Mouse (Mus musculus): ENCODE measurements around the gene Hecw2.

Gene Hecw2

DNA sequence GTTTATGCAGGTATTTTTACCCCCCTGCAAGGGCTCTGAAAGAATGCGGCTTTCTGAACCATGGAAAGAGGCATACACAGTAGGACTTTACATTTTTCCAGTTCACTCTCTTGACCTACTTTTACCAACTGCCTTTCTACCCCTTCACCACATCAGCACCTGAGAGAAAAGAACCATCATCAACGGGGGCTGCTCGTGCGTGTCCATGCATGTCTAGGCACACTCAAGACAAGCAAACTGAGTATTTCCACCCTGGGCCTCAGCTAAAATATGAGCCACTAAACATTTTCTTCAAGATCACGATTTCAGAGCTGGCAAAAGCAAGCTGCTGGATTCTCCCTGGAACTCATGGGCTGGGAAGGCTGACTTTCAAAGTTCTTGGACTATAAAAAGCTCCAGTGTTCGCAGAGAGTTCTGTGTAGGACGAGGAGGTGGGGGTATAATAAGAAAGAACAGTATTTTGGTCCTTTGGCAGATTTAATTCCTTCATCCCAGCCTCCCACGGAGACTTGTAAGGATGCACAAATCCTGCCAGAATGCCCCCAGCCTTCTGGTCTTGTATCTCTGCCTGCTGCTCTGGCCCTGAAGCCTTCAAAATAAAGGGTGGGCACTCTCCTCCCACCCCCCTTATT lies 76.5 kb downstream of the Hecw2 start:
- no peak for DNase-seq (ENCODE audit: low spot score)

DNA sequence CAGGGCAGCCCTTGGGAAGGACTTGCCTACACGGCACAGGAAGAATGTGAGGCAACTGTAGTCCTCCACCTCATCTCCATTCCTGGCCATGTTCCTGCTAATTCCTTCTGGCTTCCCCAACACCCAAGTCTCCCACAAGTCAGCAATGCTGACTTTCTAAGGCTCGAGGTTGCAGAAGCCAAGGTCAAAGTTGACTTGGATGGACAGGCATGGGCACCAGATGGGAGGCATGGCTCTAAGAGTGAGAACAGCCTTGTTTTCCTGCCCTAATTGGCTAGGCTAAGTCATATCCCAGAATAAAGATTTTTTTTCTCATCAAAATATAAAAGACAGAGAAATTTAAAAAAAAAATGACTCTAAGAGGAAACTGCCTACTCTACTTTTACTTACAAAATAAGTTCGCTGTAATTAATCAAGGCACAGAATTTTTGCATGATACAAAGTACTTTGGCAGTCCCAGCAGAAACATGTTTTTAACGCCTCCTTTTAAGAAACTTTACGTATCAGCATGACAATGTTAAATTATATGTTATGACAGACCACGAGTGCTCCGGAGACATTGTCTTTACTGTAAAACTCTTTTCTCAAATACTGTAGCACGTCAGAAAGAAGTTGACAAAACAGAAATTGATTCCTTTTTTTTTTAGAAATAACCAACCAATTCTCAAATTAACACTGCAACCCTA lies 83.9 kb downstream of the Hecw2 start:
- DNase-seq (ENCODE audit: low spot score): no peak

DNA sequence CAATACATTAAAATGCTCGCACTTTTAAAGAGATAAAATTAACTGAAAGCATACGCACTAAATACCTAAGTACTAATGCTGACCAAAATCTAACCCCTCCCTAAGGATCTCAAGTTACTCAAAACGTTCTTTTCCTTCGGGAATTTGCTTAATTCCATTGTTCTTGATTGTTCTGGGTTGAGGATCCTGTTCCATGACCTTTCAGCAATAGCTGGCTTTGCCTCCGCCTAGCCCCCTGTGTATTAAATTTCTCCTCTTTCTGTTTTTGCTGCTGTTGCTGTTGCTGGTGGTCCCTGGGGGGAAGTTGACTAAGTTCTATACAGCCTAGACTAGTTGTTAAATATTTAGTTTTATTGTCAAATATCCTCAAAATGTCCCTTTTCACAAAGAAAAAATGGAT lies 85.7 kb downstream of the Hecw2 start:
- no peak for DNase-seq (ENCODE audit: low spot score)

DNA sequence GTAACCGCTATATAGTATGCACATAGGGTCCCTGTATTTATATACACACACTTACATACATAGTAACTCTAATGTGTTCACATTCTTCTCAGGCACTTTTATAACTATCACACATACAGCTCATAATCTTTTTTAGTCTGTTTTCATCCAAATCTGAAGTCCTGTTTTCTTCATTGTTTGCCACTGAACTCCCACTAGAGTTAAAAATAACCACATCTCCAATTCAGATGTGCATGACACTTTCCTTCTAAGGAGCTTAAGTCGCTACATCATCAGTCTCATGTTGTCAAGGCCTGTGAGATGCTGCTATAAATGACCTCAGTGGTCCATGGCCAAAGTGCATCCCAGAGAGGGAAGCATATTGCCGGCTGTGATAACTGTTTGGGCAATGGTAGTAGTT lies 88.2 kb downstream of the Hecw2 start:
- no peak for DNase-seq (ENCODE audit: low spot score)

DNA sequence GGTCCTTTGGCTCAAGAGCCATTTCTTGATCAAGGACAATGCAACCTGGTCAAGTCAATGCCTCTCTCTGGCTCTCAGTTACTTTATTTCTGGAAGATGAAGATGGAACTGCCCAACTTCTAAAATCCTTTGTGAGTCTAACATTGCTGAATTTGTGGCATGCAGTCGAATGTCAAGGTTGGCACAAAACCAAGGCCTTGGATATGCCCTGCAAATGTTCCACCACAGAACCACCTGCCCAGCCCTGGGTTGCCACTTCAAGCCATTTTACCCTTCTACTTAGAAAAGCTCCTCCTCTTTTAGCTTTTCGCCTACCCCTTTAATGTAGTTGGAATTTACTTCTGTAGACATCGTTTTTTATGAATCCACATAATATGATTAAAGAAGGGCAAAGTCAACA lies 115.3 kb downstream of the Hecw2 start:
- no peak for DNase-seq (ENCODE audit: low spot score)

DNA sequence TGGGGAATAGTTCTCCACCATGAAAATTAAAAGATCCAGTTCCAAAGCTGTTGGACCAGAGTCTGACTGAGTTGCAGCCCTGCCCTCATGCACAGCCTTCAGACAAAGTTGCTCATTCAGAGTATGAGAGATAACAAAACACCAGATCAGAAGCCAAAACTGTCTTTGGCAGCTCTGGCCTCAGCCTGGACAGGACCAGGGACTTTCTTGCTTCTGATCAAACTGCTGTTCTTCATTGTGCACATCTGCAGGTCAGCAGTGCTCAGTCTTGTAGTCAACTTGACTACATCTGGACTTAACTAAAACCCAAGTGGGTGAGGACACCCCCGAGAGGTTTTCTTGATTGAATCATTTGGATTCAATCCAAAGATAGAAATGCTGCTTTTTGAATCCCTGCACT lies 120.5 kb downstream of the Hecw2 start:
- DNase-seq (ENCODE audit: low spot score): peak; percentile 9

DNA sequence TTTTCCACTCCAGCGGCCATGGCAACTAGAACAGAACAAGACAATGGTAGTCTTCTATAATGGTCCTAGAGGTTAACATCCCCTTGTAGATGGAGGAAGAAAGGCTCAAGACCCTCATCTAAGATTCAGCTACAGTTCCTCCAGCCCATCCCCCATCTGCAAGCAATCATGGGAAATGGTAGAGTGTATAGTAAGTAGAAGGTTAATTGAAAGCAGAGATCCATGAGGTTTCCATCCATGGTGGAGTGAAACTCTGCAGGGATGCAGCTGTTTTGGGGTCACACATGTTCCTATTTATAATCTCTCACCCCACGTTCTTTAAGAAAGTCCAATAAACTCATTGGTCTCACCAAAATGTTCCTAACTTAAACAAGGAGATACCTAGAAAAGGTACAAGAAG lies 124.8 kb downstream of the Hecw2 start:
- DNase-seq (ENCODE audit: low spot score): no peak

DNA sequence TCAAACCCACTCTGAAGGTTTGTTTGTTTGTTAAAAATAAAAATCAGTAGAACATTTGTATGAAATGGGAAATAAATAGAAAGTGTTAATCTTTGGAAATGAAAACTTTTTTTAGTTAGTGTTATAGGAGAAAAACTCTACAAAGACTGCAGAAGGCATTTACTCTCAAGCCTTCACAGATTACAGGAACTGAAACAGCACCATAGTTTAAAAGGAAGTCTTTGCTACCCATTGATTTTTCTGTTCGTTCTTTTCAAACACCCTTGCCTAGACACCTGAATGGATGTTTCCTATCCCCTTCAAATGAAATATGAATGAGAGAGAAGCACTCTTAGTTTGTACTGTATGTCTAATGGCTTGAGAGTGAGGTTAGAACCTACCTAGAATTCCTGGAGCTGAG lies 126.7 kb downstream of the Hecw2 start:
- no peak for DNase-seq (ENCODE audit: low spot score)

DNA sequence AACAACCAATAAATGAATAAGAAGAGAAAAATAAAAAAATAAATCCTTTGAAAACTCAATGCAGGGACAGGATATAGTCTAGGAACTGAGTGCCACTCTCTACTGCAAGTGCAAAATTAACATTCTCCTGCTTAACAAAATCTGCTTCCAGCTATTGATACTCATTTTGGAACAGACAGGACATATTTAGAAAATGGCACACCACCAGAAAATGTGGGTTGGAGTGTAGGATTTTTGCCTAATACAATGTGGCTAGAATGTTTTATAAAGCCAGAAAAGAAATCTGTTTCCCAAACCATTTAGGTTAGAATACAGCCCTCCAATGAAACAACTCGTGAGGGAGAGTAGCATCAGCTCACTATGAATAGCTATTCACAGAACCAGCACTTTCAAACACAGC lies 129.5 kb downstream of the Hecw2 start:
- no peak for DNase-seq (ENCODE audit: low spot score)

DNA sequence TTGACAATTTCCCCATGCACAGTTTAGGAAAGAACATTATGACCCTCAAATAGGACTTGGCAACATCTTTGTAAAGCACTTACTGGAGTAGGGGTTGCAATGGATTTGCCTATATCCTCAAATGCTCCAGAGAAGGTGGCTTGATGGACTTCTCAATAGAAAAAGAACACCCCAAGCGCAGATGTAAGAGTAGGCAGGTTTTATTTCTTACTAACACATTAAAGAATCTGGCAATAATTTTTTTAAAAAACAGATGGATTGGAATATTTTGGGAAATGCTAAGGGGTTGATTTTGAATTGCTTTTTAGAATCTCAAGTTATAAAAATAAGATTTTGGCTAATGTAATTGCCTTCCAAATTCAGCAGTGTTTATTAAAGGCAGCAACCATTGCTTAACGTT lies 133.9 kb downstream of the Hecw2 start:
- DNase-seq (ENCODE audit: low spot score): no peak

DNA sequence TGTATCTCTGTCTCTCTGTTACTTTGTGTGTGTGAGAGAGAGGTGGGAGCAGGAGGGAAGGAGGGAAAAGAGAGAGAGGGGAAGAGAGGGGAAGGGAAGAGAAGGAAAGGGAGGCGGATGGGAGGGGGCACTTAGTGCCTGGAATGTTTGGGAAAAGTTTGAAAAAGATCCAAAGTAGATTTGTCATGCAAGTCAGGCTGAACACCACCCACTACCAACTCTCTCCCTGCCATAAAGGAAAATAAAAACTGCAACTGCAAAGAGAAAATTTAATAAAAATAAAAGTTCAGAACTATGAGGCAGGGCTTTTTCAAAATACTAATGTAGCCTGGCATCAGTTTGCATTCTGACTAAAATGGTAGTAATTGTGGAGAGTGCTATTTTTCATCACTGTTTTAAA lies 135.2 kb downstream of the Hecw2 start:
- no peak for DNase-seq (ENCODE audit: low spot score)

DNA sequence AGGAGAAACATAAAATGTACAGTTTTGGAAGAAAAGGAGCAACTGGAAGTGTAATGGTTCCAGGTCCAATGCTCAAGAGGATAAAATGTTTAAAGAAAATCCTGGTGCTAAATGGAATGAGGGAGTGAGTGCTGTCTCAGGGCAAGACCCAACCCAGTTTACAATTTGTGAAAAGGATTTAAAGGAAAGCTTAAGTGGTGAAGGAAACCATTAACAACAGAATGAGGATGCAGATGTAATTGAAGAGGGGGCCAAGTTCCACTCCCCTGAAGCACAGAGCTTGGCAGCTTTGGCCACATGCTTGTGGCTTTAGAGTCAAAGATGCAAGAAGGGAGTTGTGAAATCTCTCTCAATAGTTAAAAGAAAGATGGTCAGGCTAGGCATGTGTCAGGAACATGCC lies 142.2 kb downstream of the Hecw2 start:
- no peak for DNase-seq (ENCODE audit: low spot score)

DNA sequence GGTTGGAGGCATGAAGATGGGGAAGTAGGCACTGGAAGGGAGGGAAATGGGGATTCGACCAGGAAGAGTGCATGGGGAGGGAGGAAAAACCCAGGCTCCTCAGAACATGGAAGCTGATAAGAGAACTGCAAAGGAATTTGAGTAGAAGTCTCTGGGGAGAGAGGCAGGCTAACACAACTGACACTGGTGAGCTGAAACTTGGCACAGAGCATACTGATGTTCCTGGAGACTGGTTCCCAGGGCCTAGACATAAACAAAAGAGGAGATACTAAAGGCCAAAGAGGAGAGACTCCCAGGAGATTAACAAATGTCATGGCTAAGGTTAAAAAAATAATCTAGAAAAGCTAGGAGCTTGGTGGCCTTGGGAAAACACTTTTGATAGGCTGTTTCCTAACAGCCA lies 148.0 kb downstream of the Hecw2 start:
- DNase-seq (ENCODE audit: low spot score): peak; percentile 13

DNA sequence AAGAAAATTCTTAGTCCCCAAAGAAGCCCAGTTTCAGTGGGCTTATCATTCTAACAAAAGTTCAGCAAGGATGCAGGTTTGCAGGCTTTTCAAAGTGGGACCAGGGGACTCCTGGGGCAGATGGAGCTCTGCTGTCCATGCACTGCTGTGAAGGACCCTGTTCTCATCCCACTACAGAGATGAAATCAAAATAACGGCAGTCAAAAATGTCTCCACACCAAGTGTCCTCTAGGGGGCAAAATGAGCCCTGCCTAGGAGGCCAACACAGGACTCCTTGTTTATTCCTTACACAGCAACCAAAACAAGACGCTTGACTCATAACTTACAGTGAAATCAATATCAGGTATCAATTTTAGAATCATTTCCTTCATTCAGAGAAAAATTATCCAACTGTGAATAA lies 155.9 kb downstream of the Hecw2 start:
- DNase-seq (ENCODE audit: low spot score): no peak

DNA sequence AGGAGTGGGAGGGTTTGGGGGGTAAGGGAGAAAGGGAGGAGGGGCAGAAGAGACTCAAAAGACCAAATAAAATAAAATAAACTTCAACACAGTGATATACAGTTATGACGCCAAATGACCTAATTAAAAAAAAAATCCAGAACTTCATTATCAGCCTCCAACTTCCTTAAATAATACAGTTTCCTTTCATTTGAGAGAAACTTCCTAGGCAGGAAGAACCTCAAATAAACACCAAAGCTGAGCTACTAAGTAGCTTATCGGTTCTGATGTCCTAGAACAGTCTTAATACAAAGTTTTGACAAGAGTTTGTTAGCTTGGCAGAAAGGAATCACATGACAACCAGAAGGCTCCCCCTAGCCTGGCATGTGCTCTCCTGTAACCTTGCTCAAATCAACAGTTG lies 177.3 kb downstream of the Hecw2 start:
- no peak for DNase-seq (ENCODE audit: low spot score)

DNA sequence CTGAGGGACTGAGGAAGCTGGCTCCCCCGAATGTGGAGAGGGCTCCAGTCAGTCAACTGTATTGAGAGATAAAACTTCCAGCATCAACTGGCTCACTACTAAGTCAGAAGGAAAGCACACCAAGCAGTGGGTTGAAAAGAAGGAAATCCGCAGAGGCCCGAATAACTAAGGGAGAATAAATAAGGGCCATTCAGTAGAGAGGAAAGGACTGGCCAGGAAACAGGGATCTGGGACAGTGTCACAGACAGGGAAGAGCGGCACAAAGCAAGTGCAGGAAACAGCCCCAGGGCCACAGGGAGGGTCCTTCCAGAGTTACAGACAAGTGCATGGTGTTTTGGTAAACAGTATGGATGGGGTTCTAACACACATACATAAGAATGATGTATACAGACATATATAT lies 179.2 kb downstream of the Hecw2 start:
- DNase-seq (ENCODE audit: low spot score): no peak

DNA sequence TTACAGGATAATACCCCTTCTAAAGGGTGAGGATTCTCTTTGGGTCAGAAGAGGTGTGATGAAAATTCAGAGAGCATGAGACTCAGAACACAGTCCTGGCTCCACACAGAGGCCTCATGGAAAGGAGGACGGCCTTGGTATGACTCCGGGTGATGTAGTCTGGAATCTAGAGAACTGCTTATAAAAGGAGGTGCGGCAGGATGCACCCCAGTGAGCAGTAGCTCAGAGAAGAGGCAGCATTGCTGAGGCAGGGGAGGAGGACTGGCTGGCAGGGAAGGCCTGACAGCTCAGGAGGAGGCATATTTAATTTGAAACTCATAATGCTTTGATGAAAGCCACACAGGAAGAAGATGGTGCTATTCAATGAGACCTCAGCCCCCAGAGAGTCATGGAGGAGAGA lies 182.6 kb downstream of the Hecw2 start:
- DNase-seq (ENCODE audit: low spot score): no peak

DNA sequence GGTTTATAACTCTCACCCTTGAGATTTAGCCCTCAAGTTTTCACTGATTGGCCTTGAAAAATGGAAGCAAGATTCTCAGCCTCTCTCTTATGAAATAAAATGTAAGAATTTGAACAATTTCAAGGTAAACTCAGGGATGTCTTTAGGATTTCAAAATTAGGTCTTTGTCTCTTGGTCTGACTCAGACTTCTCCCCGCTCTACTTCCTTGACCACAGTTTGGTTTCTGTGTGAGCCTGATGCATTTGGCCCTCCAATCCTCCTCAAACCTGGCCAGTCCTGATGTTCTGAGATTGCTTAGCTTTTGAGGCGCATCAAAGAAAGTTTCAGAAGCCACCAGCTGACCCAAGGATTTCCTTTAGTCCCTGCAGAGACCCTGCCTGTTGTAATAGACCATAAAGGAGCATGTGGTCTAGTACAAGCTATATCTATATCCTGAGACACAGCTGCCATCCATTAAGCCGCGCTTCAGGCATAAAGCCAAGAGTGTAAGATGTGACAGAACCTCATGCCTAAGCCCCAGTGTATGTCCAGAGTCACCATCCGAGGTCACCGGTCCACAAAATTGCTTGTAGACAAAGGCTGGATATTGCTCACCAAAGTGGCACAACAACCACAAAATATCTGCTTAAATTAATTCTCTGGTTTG lies 185.4 kb downstream of the Hecw2 start:
- DNase-seq (ENCODE audit: low spot score): no peak

DNA sequence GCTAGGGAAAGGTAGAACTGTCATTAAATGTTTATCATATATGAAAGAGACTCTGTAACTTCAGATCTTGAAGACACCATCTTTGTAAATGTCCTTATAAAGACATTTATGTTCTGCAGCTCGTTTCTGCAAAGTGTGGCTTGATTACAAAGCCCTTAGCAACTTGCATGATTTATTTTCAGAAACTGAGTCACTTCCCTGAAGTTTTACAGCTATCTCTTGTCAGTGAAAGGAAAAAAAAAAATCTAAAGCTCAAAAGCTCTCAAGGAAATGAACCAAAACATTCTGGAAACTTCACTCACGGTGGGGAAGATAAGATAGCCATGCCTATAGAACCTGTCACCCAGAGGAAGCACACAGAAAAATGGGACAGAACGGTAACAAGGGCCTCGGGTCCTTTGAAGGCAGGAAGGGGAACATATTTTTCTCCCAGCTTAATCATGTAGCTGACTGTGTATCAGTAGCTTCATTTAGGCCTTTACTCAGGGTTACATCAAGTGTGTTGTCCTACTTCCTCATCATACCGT lies 189.0 kb downstream of the Hecw2 start:
- DNase-seq (ENCODE audit: low spot score): no peak

DNA sequence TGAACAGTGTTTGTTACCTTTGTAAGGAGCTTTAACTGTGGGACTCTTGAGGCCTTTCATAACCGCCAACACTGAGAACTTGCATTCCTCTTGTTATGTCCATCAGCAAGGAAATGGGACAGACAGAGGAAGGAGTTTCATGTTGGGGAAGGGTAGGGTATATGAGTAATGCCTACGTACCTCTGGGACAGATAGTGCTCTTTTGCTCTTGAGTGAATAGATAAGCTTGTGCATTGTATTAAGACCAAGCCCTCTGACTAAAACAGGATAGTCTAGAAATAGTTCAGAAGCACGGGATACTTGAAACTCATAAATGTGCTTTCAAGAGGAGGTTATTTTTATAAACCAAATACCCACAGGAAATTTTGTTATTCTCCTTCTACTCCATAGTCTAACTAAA lies 191.7 kb downstream of the Hecw2 start:
- DNase-seq (ENCODE audit: low spot score): no peak

DNA sequence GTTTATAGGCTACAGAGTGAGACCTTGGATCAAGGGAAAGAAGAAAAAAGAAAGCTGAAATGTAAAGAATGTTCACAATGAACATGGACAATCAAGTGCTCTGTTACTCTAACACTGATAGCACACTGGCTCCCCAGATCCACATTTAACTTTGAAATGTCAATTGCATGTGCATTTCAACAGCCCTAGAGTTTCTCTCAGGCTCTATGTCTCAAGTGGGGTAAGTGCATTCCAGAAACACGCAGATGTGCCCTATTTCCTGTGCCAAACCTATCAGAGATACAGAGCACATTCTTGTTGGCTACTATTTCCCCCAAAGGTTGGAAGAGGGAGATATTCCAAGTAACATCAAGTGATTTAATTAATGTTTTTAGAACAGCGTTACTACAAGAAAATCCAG lies 192.9 kb downstream of the Hecw2 start:
- DNase-seq (ENCODE audit: low spot score): no peak

DNA sequence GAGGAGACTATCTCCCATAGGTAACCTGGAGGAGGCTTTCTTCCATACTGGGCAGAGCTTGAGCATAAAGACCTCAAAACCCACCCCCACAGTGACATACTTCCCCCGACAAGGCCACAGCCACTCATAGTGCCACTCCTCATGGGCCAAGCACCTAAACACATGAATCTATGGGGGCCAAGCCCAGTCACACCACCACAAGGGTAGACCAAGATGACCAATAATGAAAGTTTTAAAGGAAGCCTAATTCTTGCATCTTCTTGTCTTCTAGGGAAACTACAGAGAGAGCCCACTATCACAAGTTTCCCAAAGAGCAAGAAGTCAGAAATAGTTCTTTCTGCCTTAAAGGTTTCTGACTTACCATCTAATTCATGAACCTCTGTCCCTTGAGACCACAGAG lies 197.7 kb downstream of the Hecw2 start:
- DNase-seq (ENCODE audit: low spot score): no peak

DNA sequence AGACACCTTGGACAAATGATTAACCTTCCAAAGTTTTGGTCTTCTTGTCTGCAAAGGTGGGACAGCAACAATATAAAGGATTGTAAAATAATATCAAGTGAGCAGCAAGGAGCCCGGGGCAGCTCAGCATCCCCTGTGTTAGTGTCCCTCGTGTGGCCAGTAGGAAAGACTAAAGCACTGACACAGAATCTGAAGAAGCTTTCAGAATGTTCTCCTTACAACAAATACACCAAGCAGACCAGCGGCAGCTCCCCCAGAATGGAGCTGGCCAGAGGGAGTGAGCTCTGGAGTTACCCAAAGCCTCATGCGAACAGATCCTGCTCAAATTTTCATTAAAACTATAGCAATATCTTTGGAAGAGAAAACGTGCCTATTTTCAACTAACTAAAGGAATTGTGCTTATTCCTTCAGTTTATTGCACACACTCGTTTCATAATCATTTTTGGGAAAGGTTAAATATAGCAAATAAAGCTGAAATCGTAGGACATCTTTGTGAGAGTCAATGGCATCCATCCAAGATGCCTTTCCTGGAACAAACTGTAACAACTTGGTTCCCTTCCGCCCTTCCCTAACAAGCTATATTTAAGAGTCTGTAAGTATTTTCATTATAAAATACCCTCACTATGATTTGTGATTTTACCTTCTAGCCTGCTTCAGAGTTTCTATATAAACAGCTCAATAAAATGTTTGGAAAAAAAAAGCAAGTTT lies 208.6 kb downstream of the Hecw2 start:
- no peak for DNase-seq (ENCODE audit: low spot score)

Measured in ovary, postnatal 36 days (tissue).